Mouse (Mus musculus): Measurements from ENCODE around the gene Slc16a6. TPM values are rescaled to one million over a fixed set of nuclear protein-coding genes. Genes with fewer than 3 reads are reported as not detected.

The Slc16a6 gene
- 5.4 and 6.4 TPM in 2 replicates for polyA plus RNA-seq (2015; fragmentation: Nextera tagmentation; extraction: Ambion mirVana)

- H3K9me3 ChIP-seq (ENCODE audit: control insufficient read depth, low read length), result no peaks in the 10 kb centered on the region
- under 1% methylated on average over 80 of the region's 111 CpGs for WGBS
- peaks cover 14% of the 10 kb centered on the region for H3K4me1 ChIP-seq (ENCODE audit: control insufficient read depth, insufficient read depth, low read depth, low read length)
- no peaks in the 10 kb centered on the region for H3K36me3 ChIP-seq (ENCODE audit: control insufficient read depth, insufficient read depth, low read length)
- H3K9ac ChIP-seq (ENCODE audit: low read depth, low read length), result peak within 1 kb of the TSS; percentile 91
- H3K4me2 ChIP-seq (ENCODE audit: low read length), result peak within 1 kb of the TSS; percentile 91
- peak within 1 kb of the TSS; percentile 96 for H3K27ac ChIP-seq (ENCODE audit: low read depth, low read length)
- peak within 1 kb of the TSS; percentile 85 for H3K4me3 ChIP-seq (ENCODE audit: low read length)
- ATAC-seq, result peak; percentile 85
- H3K27me3 ChIP-seq (replicated peaks; ENCODE audit: control insufficient read depth, insufficient read depth, low read length), result no peaks in the 10 kb centered on the region
Observed at GRCm38 (mm10) chr11:109473171-109474085, at the start of gene Slc16a6, which contains the start of gene Arsg. Slc16a6 (minus strand) TSS chr11:109473598. Arsg (plus strand) TSS chr11:109473374.

DNA sequence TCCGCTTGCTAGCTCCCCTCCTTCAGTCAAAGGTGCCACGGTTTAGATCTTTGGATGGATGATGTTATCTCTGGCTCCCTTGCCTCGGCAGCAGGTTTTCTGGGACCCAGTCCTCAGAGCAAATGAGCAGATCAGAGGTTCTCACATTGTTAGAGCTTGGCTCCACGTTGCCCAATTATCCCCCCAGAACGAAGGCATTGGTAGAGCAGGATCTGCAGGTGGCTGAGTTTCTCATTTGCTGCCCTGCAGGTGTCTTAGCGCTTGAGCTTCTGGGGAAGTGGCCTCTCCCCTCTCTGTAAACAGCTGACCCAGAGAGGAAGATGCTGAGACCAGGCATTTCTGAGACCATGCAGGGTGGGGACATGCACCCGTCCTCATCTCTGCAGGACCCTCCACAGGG lies 47.6 kb upstream of the Slc16a6 start:
- Histone ChIP-seq H3K27ac (ENCODE audit: low read depth, low read length) (no peak overlapping the region), H3K27me3 (replicated peaks; ENCODE audit: control insufficient read depth, insufficient read depth, low read length) (no peaks in the 10 kb centered on the region), H3K36me3 (ENCODE audit: control insufficient read depth, insufficient read depth, low read length) (no peaks in the 10 kb centered on the region), H3K9me3 (ENCODE audit: control insufficient read depth, low read length) (no peaks in the 10 kb centered on the region), H3K9ac (ENCODE audit: low read depth, low read length) (no peak overlapping the region), H3K4me2 (ENCODE audit: low read length) (no peak overlapping the region), H3K4me1 (ENCODE audit: control insufficient read depth, insufficient read depth, low read depth, low read length) (no peaks in the 10 kb centered on the region), H3K4me3 (ENCODE audit: low read length) (no peak overlapping the region)
- no peak for ATAC-seq
- 41% methylated on average over 7 of the region's 7 CpGs for WGBS

- no peak overlapping the region for H3K4me3 ChIP-seq (ENCODE audit: low read length)
- H3K9ac ChIP-seq (ENCODE audit: low read depth, low read length), result no peak overlapping the region
- no peaks in the 10 kb centered on the region for H3K9me3 ChIP-seq (ENCODE audit: control insufficient read depth, low read length)
- H3K4me1 ChIP-seq (ENCODE audit: control insufficient read depth, insufficient read depth, low read depth, low read length), result no peaks in the 10 kb centered on the region
- no peaks in the 10 kb centered on the region for H3K27me3 ChIP-seq (replicated peaks; ENCODE audit: control insufficient read depth, insufficient read depth, low read length)
- no peak overlapping the region for H3K4me2 ChIP-seq (ENCODE audit: low read length)
- no peak for ATAC-seq
- H3K36me3 ChIP-seq (ENCODE audit: control insufficient read depth, insufficient read depth, low read length), result no peaks in the 10 kb centered on the region
- 90% methylated on average over 3 of the region's 3 CpGs for WGBS
- no peak overlapping the region for H3K27ac ChIP-seq (ENCODE audit: low read depth, low read length)
Observed at GRCm38 (mm10) chr11:109517816-109518215, 44.4 kb upstream of the Slc16a6 start.

- H3K9ac ChIP-seq (ENCODE audit: low read depth, low read length), result no peak overlapping the region
- WGBS, result 89% methylated on average over 11 of the region's 11 CpGs
- no peaks in the 10 kb centered on the region for H3K9me3 ChIP-seq (ENCODE audit: control insufficient read depth, low read length)
Observed at GRCm38 (mm10) chr11:109517330-109517729, 43.9 kb upstream of the Slc16a6 start.

DNA sequence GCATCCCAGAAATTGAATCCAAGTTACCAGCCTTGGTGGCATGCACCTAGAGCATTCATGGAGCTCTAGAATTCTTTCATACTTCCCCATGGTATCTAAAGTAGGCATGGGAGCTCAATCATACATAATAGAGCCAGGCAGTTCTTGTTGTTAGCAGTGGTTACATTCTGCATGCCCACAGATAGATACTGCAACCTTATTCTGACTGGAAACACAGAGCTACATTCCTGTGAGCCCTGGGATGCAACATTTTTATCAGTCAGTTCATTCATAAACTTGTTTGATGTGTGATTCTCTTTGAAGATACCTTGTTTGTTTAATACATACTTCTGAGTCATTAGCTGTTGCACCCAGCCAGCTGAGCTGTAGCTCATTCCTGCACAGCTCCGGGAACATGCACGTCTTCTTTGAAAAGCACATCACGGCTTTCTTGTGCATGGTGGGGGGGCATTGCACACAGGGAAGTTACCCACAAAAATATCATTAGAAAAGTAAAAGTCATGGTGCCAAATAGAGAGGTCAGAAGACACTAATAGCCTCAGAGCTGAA lies 40.7 kb upstream of the Slc16a6 start:
- WGBS, result 75% methylated on average over 3 of the region's 3 CpGs
- no peaks in the 10 kb centered on the region for H3K27me3 ChIP-seq (replicated peaks; ENCODE audit: control insufficient read depth, insufficient read depth, low read length)
- no peak overlapping the region for H3K4me2 ChIP-seq (ENCODE audit: low read length)
- H3K4me3 ChIP-seq (ENCODE audit: low read length), result no peak overlapping the region
- no peak overlapping the region for H3K27ac ChIP-seq (ENCODE audit: low read depth, low read length)
- no peak for ATAC-seq
- H3K36me3 ChIP-seq (ENCODE audit: control insufficient read depth, insufficient read depth, low read length), result no peaks in the 10 kb centered on the region
- H3K9me3 ChIP-seq (ENCODE audit: control insufficient read depth, low read length), result no peaks in the 10 kb centered on the region
- no peaks in the 10 kb centered on the region for H3K4me1 ChIP-seq (ENCODE audit: control insufficient read depth, insufficient read depth, low read depth, low read length)
- H3K9ac ChIP-seq (ENCODE audit: low read depth, low read length), result no peak overlapping the region

More at GRCm38 (mm10) chr11:109517330-109517729, 43.9 kb upstream of the Slc16a6 start:
- Histone ChIP-seq H3K27me3 (replicated peaks; ENCODE audit: control insufficient read depth, insufficient read depth, low read length) (no peaks in the 10 kb centered on the region), H3K36me3 (ENCODE audit: control insufficient read depth, insufficient read depth, low read length) (no peaks in the 10 kb centered on the region), H3K4me2 (ENCODE audit: low read length) (no peak overlapping the region), H3K27ac (ENCODE audit: low read depth, low read length) (no peak overlapping the region), H3K4me3 (ENCODE audit: low read length) (no peak overlapping the region), H3K4me1 (ENCODE audit: control insufficient read depth, insufficient read depth, low read depth, low read length) (no peaks in the 10 kb centered on the region)
- ATAC-seq, result no peak

- ATAC-seq, result no peak
- no peak overlapping the region for H3K9ac ChIP-seq (ENCODE audit: low read depth, low read length)
- 88% methylated on average over 16 of the region's 16 CpGs for WGBS
Observed at GRCm38 (mm10) chr11:109512995-109513675, 39.7 kb upstream of the Slc16a6 start.

DNA sequence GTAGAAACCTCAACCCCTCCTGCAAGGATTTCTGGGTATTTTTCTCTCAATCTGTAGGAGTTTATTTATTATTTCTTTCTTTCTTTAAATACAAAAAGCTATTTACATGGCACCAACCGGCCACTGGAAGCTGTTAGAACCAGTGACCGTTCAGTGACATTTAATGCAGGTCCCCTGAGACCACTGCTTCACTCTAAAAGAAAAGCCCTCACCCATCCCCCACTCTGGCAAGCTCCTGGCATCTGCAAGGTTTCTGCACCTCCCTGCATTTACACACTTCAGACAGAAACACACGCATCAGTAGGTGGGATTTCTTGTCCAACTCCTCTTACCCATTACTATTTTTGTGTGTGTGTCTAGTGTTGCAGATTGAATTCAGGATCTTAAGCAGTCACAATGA lies 33.7 kb upstream of the Slc16a6 start:
- WGBS, result 51% methylated on average over 3 of the region's 3 CpGs
- no peak for ATAC-seq
- Histone ChIP-seq H3K4me1 (ENCODE audit: control insufficient read depth, insufficient read depth, low read depth, low read length) (no peaks in the 10 kb centered on the region), H3K9ac (ENCODE audit: low read depth, low read length) (no peak overlapping the region), H3K9me3 (ENCODE audit: control insufficient read depth, low read length) (no peaks in the 10 kb centered on the region), H3K4me2 (ENCODE audit: low read length) (no peak overlapping the region), H3K27ac (ENCODE audit: low read depth, low read length) (no peak overlapping the region), H3K4me3 (ENCODE audit: low read length) (no peak overlapping the region), H3K36me3 (ENCODE audit: control insufficient read depth, insufficient read depth, low read length) (no peaks in the 10 kb centered on the region), H3K27me3 (replicated peaks; ENCODE audit: control insufficient read depth, insufficient read depth, low read length) (no peaks in the 10 kb centered on the region)

More at GRCm38 (mm10) chr11:109512995-109513675, 39.7 kb upstream of the Slc16a6 start:
- Histone ChIP-seq H3K36me3 (ENCODE audit: control insufficient read depth, insufficient read depth, low read length) (no peaks in the 10 kb centered on the region), H3K27ac (ENCODE audit: low read depth, low read length) (no peak overlapping the region), H3K4me1 (ENCODE audit: control insufficient read depth, insufficient read depth, low read depth, low read length) (no peaks in the 10 kb centered on the region), H3K27me3 (replicated peaks; ENCODE audit: control insufficient read depth, insufficient read depth, low read length) (no peaks in the 10 kb centered on the region), H3K4me2 (ENCODE audit: low read length) (no peak overlapping the region), H3K4me3 (ENCODE audit: low read length) (no peak overlapping the region), H3K9me3 (ENCODE audit: control insufficient read depth, low read length) (no peaks in the 10 kb centered on the region)

DNA sequence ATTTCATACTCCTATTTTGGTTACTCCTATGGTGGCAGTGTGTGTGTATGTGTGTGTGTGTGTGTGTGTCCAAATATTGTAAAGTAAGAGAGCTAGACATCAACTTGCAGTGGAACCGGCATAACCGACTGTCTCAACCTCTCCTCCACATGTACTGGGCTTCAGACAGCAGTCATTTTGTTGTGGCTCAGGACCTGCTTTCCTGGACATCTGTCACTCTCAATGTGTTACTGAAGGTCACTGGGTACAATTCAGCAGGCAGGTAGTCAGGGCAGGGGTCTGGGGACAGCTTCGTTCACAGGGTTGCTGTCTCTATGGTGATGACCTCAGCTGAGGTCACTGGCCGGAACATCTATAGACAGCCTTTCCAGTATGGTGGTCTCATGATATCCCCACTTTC lies 32.4 kb upstream of the Slc16a6 start:
- H3K4me1 ChIP-seq (ENCODE audit: control insufficient read depth, insufficient read depth, low read depth, low read length), result no peaks in the 10 kb centered on the region
- no peaks in the 10 kb centered on the region for H3K27me3 ChIP-seq (replicated peaks; ENCODE audit: control insufficient read depth, insufficient read depth, low read length)
- ATAC-seq, result no peak
- H3K4me3 ChIP-seq (ENCODE audit: low read length), result no peak overlapping the region
- H3K27ac ChIP-seq (ENCODE audit: low read depth, low read length), result no peak overlapping the region
- H3K9ac ChIP-seq (ENCODE audit: low read depth, low read length), result no peak overlapping the region
- H3K9me3 ChIP-seq (ENCODE audit: control insufficient read depth, low read length), result no peaks in the 10 kb centered on the region
- no peak overlapping the region for H3K4me2 ChIP-seq (ENCODE audit: low read length)
- WGBS, result 64% methylated on average over 4 of the region's 4 CpGs
- H3K36me3 ChIP-seq (ENCODE audit: control insufficient read depth, insufficient read depth, low read length), result no peaks in the 10 kb centered on the region

GRCm38 (mm10) chr11:109504977-109505376 lies 31.6 kb upstream of the Slc16a6 start:
- Histone ChIP-seq H3K27ac (ENCODE audit: low read depth, low read length) (no peak overlapping the region), H3K4me3 (ENCODE audit: low read length) (no peak overlapping the region), H3K4me1 (ENCODE audit: control insufficient read depth, insufficient read depth, low read depth, low read length) (no peaks in the 10 kb centered on the region), H3K9ac (ENCODE audit: low read depth, low read length) (no peak overlapping the region), H3K27me3 (replicated peaks; ENCODE audit: control insufficient read depth, insufficient read depth, low read length) (no peaks in the 10 kb centered on the region), H3K9me3 (ENCODE audit: control insufficient read depth, low read length) (no peaks in the 10 kb centered on the region), H3K36me3 (ENCODE audit: control insufficient read depth, insufficient read depth, low read length) (no peaks in the 10 kb centered on the region), H3K4me2 (ENCODE audit: low read length) (no peak overlapping the region)
- no peak for ATAC-seq
- WGBS, result 50% methylated on average over 9 of the region's 9 CpGs
